Mouse (Mus musculus) CH12.LX (cell line): ENCODE results near the gene Snx21. TPM values are rescaled to one million over a fixed set of nuclear protein-coding genes. Genes with fewer than 3 reads are reported as not detected.
A peak's percentile ranks its signal among the peaks of the same experiment; 100 is the strongest.

ENCODE experiments used
- DNase-seq: peaks from one replicate; pipeline ENCODE4 v3.0.0-alpha.2; 2013; ENCODE audit errors: extremely low read depth
- H3K27ac ChIP-seq: 2 replicates; pipeline ENCODE4 v1.5.1; 2012; ENCODE audit warnings: low read depth, mild to moderate bottlenecking, control low read depth, moderate library complexity; ENCODE audit not compliant: insufficient read depth
- H3K27me3 ChIP-seq: replicated peaks from 2 replicates; pipeline ENCODE3; 2012; ENCODE audit warnings: inconsistent platforms
- H3K36me3 ChIP-seq, 2 experiments: replicated peaks in 1 of 2; 2 replicates each; pipeline versions ENCODE3 to v1.6.1; 2012; ENCODE audit warnings: inconsistent platforms in 1 of 2, low read length in 1 of 2, mild to moderate bottlenecking in 1 of 2, mixed read lengths in 1 of 2, moderate library complexity in 1 of 2; ENCODE audit not compliant: control insufficient read depth in 1 of 2, insufficient read depth in 1 of 2
- H3K4me1 ChIP-seq, 2 experiments: 2 replicates each; pipeline ENCODE4 v1.6.1; 2012; ENCODE audit warnings: inconsistent platforms in 1 of 2, moderate library complexity in 1 of 2; ENCODE audit not compliant: insufficient read depth in 2 of 2, control insufficient read depth in 1 of 2
- H3K4me2 ChIP-seq: 2 replicates; pipeline ENCODE4 v1.6.1; 2012; ENCODE audit warnings: low read depth, mild to moderate bottlenecking, control low read depth; ENCODE audit not compliant: poor library complexity, insufficient read depth, severe bottlenecking
- H3K4me3 ChIP-seq, 3 experiments: fragments of 150-350 bp in 1 of 3; sonication (generic) in 1 of 3; replicated peaks in 1 of 3; 2 replicates each; pipeline versions ENCODE3 to v1.5.1; 2011 to 2012; ENCODE audit warnings: low read depth in 2 of 3, low read length in 2 of 3, mild to moderate bottlenecking in 2 of 3, moderate library complexity in 2 of 3, control low read depth in 1 of 3, improper control_type of control experiment in 1 of 3, inconsistent platforms in 1 of 3, mixed read lengths in 1 of 3; ENCODE audit not compliant: poor library complexity in 1 of 3
- H3K79me2 ChIP-seq: replicated peaks from 2 replicates; pipeline ENCODE4 v1.6.1; 2012; ENCODE audit warnings: mild to moderate bottlenecking, moderate library complexity; ENCODE audit not compliant: control insufficient read depth, poor library complexity, insufficient read depth, severe bottlenecking; ENCODE audit errors: extremely low read depth
- H3K9ac ChIP-seq: 2 replicates; pipeline ENCODE4 v1.6.1; 2012; ENCODE audit warnings: low read depth, mild to moderate bottlenecking, control low read depth, moderate library complexity; ENCODE audit not compliant: insufficient read depth
- H3K9me3 ChIP-seq: replicated peaks from 2 replicates; pipeline ENCODE3; 2012; ENCODE audit warnings: low read length, inconsistent platforms, mixed read lengths
- CHD2 ChIP-seq: IDR thresholded peaks from 2 replicates; pipeline ENCODE4 v1.6.1; 2011; ENCODE audit warnings: low read length, improper control_type of control experiment
- E2F4 ChIP-seq: IDR thresholded peaks from 2 replicates; pipeline ENCODE4 v1.6.1; 2011; ENCODE audit warnings: low read depth, low read length, improper control_type of control experiment; ENCODE audit not compliant: insufficient replicate concordance
- EP300 ChIP-seq: IDR thresholded peaks from 2 replicates; pipeline ENCODE4 v1.6.1; 2011; ENCODE audit warnings: low read length, improper control_type of control experiment
- MAZ ChIP-seq: IDR thresholded peaks from 2 replicates; pipeline ENCODE4 v1.6.1; 2012; ENCODE audit warnings: low read depth, mild to moderate bottlenecking, inconsistent platforms, low read length, improper control_type of control experiment, moderate library complexity
- MEF2A ChIP-seq: IDR thresholded peaks from 2 replicates; pipeline ENCODE4 v1.6.1; 2014; ENCODE audit warnings: low read depth, mild to moderate bottlenecking, inconsistent platforms, low read length, improper control_type of control experiment, borderline replicate concordance
- POLR2AphosphoS2 ChIP-seq: IDR thresholded peaks from 2 replicates; pipeline ENCODE4 v1.6.1; 2011; ENCODE audit warnings: low read depth, low read length, improper control_type of control experiment
- RAD21 ChIP-seq: IDR thresholded peaks from 2 replicates; pipeline ENCODE4 v1.6.1; 2011; ENCODE audit warnings: low read depth, mild to moderate bottlenecking, low read length, improper control_type of control experiment, moderate library complexity
- TBP ChIP-seq: conservative IDR thresholded peaks from 2 replicates; pipeline ENCODE4 v1.6.1; 2011; ENCODE audit warnings: low read depth, low read length, improper control_type of control experiment
- TCF12 ChIP-seq: IDR thresholded peaks from 2 replicates; pipeline ENCODE4 v1.6.1; 2014; ENCODE audit warnings: low read depth, mild to moderate bottlenecking, inconsistent platforms, low read length, improper control_type of control experiment
- ZMIZ1 ChIP-seq: IDR thresholded peaks from 2 replicates; pipeline ENCODE4 v1.6.1; 2012; ENCODE audit warnings: low read depth, mild to moderate bottlenecking, inconsistent platforms, low read length, improper control_type of control experiment
- dilution Hi-C: fragments of 300-500 bp; cut with MboI; formaldehyde crosslinking; loops from 2 replicates; pipeline ENCODE4 v1.14.3; 2020; ENCODE audit warnings: low sequenced_read_pairs; ENCODE audit not compliant: extremely low pct_unique_long_range_greater_than_20kb, extremely low pct_ligation_motif_present
- in situ Hi-C: fragments of 300-500 bp; cut with MboI; formaldehyde crosslinking; loops from 3 replicates; pipeline ENCODE4 v1.14.3; 2019; ENCODE audit warnings: low sequenced_read_pairs, low pct_ligation_motif_present, low pct_unique_long_range_greater_than_20kb, mixed read lengths
- polyA plus RNA-seq: library from polyadenylated mRNA; unstranded; fragments of >175 nt; gene quantifications from 2 replicates; pipeline ENCODE4 v1.2.1, GENCODE M21; 2012; ENCODE audit warnings: low read depth; ENCODE audit not compliant: insufficient read length
- total RNA-seq, 2 experiments: library from RNA; depleted of rRNA; stranded (reverse); fragments of 300-350 nt in 1 of 2; fragments of >200 nt in 1 of 2; gene quantifications; 2 replicates each; pipeline ENCODE4 v1.2.3; 2012 to 2014

Snx21 gene
- total and polyA plus RNA-seq, 3 experiments, result 0.71 to 3.3 (median 1.5) TPM

- dilution Hi-C loops, result no loop called here
- in situ Hi-C loops, result no loop called here
- no peak for DNase-seq
Observed at GRCm38 (mm10) chr2:164800252-164801004, 14.8 kb downstream of the Snx21 start.

DNA sequence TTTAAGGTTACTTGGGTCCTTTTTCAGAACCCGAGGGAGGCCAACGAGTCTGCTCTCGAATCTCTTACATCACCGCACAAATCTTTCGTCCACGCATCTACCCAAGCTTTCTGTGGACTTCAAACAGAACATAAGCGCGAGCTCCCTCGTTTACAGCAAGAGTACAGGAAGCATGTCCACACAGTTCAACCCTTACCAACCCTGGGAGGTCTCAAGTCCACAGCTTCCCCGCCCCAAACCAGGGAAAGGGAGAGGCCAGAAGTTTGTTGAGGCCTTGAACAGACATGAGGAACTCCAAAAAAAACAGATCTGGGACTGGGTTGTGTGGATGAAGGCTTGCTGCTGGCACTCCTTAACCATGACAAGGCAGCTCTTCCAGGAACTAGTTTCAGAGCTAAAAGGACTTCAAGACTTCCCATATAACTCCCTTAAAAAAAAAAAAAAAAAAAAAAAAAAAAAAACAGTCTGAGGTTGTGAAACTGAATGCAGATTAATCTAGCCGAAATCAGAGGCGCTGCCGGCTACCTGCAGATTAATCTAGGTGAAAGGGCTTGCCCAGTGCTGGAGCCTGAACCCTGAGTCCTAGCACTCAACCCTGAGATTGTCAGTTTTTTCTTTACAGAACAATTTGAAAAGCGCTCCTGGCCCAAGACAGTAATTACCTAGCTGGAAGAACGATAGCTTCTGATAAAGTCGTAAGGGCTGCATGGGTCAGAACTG lies 17.7 kb downstream of the Snx21 start:
- H3K27ac ChIP-seq, result no peak overlapping the region
- no peak for DNase-seq
- in situ Hi-C loops (no loop called here), dilution Hi-C loops (no loop called here)
- no peaks in the 10 kb centered on the region for H3K27me3 ChIP-seq
- peak overlapping the region in 1 of 3 experiments; percentile 10 for H3K4me3 ChIP-seq
- peak overlapping the region; percentile 38 for H3K4me2 ChIP-seq
- no peak for TF ChIP-seq ZMIZ1
- no peak for TF ChIP-seq TCF12
- TF ChIP-seq TBP, result no peak
- no peak for TF ChIP-seq MEF2A
- no peak for TF ChIP-seq MAZ
- no peak for TF ChIP-seq POLR2AphosphoS2
- no peak for TF ChIP-seq EP300
- no peak for TF ChIP-seq RAD21
- peaks cover 8 to 44% of the 10 kb centered on the region in 2 experiments for H3K36me3 ChIP-seq
- peak overlapping the region; percentile 79; the same call in 1 of the 2 replicates for H3K9ac ChIP-seq
- peaks cover 12% of the 10 kb centered on the region for H3K79me2 ChIP-seq
- no peaks in the 10 kb centered on the region for H3K9me3 ChIP-seq
- peaks cover 5 to 25% of the 10 kb centered on the region in 2 experiments; a peak in 2 of 4 replicates for H3K4me1 ChIP-seq

More at GRCm38 (mm10) chr2:164800252-164801004, 14.8 kb downstream of the Snx21 start:
- Histone ChIP-seq H3K9ac (no peak overlapping the region), H3K4me3 (no peak overlapping the region), H3K27me3 (no peaks in the 10 kb centered on the region), H3K36me3 (peaks cover 29 to 67% of the 10 kb centered on the region in 2 experiments), H3K4me1 (peaks cover 5 to 15% of the 10 kb centered on the region in 2 experiments; a peak in 2 of 4 replicates), H3K27ac (no peak overlapping the region), H3K9me3 (no peaks in the 10 kb centered on the region), H3K79me2 (peaks cover 9% of the 10 kb centered on the region), H3K4me2 (no peak overlapping the region)
- TF ChIP-seq CHD2, result no peak
- TF ChIP-seq E2F4, result no peak

- no peaks in the 10 kb centered on the region for H3K27me3 ChIP-seq
- in situ Hi-C loops (no loop called here), dilution Hi-C loops (no loop called here)
- peaks cover 10 to 47% of the 10 kb centered on the region in 2 experiments for H3K36me3 ChIP-seq
- peak overlapping the region; percentile 86 to 93 (median 93) for H3K4me3 ChIP-seq
- H3K9ac ChIP-seq, result peak overlapping the region; percentile 79
- peaks cover 12% of the 10 kb centered on the region for H3K79me2 ChIP-seq
- peak overlapping the region; percentile 38 for H3K4me2 ChIP-seq
- H3K27ac ChIP-seq, result no peak overlapping the region
- TF ChIP-seq EP300, result no peak
- peaks cover 5 to 25% of the 10 kb centered on the region in 2 experiments; a peak in 2 of 4 replicates for H3K4me1 ChIP-seq
- H3K9me3 ChIP-seq, result no peaks in the 10 kb centered on the region
- no peak for DNase-seq
Observed at GRCm38 (mm10) chr2:164803921-164804313, 18.3 kb downstream of the Snx21 start.
